Mouse (Mus musculus): Measurements from ENCODE around the gene Gm11492.

Gm11492 gene

GRCm38 (mm10) chr11:87579713-87580112, 13.3 kb downstream of the Gm11492 start:
- no peak for DNase-seq

GRCm38 (mm10) chr11:87580543-87581085, 14.2 kb downstream of the Gm11492 start:
- peak; percentile 64 for DNase-seq

GRCm38 (mm10) chr11:87581161-87581865, 14.9 kb downstream of the Gm11492 start:
- DNase-seq: peak; percentile 45

- DNase-seq: peak; percentile 71
Observed at GRCm38 (mm10) chr11:87581933-87582710, 15.7 kb downstream of the Gm11492 start.

GRCm38 (mm10) chr11:87583291-87584034, 17.0 kb downstream of the Gm11492 start:
- peak; percentile 24 for DNase-seq

GRCm38 (mm10) chr11:87584711-87585505, 18.5 kb downstream of the Gm11492 start:
- DNase-seq: no peak

- DNase-seq: no peak
Observed at GRCm38 (mm10) chr11:87587211-87587874, 20.9 kb downstream of the Gm11492 start.

- DNase-seq: peak; percentile 43
Observed at GRCm38 (mm10) chr11:87589605-87590004, 23.2 kb downstream of the Gm11492 start.

- peak; percentile 68 for DNase-seq
Observed at GRCm38 (mm10) chr11:87590841-87591525, 24.5 kb downstream of the Gm11492 start.

GRCm38 (mm10) chr11:87591526-87592353, 25.3 kb downstream of the Gm11492 start, which contains the start of gene Mtmr4:
Mtmr4 (plus strand) TSS chr11:87592162.
- DNase-seq: peak; percentile 100

GRCm38 (mm10) chr11:87592354-87592695, 25.9 kb downstream of the Gm11492 start:
- no peak for DNase-seq

- DNase-seq: peak; percentile 53
Observed at GRCm38 (mm10) chr11:87592713-87593598, 26.5 kb downstream of the Gm11492 start.

- peak; percentile 94 for DNase-seq
Observed at GRCm38 (mm10) chr11:87595327-87595841, 28.9 kb downstream of the Gm11492 start.

- DNase-seq: peak; percentile 72
Observed at GRCm38 (mm10) chr11:87595976-87596375, 29.5 kb downstream of the Gm11492 start.

- peak; percentile 61 for DNase-seq
Observed at GRCm38 (mm10) chr11:87596492-87596891, 30.0 kb downstream of the Gm11492 start.

- peak; percentile 59 for DNase-seq
Observed at GRCm38 (mm10) chr11:87597061-87597460, 30.6 kb downstream of the Gm11492 start.

GRCm38 (mm10) chr11:87599395-87600089, 33.1 kb downstream of the Gm11492 start:
- DNase-seq: peak; percentile 37

GRCm38 (mm10) chr11:87600322-87600853, 33.9 kb downstream of the Gm11492 start:
- peak; percentile 20 for DNase-seq

All from cerebellum, adult 9-11 months (tissue).